Mouse (Mus musculus): Measurements from ENCODE around the gene Gphb5.
"Not testable (repeated sequence)": the region's sequence is repeated elsewhere in the genome, so short reads cannot be mapped to it uniquely, and the experiment has no call there.

Gphb5 gene

DNA sequence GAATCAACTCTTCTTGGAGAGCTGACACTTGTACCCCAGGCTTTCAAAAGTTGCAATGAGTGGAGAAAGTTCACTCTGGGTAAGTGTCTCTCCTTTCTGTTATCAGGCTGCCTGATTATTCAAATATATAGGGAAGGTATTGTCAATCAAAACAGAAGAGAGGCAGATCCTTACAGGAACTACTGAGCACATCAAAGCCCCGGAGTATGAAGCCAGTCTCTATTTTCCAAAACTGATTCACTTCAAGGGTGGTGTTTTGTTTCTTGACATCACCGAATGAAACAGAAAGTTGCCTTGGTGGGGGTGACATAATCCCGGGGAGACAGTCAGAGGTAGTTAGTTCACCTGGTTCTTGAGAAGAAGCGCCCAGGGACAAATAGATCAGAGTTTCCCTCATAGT is at the start of gene Gphb5:
Gene Gphb5 (minus strand): TSS at position 101 of the 400 bp plus-strand sequence.
- DNase-seq (ENCODE audit: extremely low read depth, insufficient read length, low spot score), result no peak

DNA sequence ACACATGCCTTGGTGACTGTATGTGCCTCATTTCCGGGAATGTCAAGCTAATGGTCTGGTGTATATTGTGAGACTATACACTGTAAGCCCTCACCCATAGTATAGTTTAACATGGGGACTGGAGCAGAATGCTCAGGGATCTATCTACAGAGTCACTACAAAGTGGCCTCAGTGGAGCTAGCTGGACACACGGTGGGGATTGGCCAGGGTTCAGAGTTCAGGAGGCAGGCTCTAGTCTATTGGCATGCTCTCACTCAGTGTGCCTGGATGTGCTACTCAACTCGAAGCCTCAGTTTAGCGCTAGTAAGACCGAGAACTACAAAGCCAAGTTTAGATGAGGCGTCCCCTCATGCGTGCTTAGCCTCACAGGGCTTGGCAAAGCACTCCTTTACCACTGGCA is 49.6 kb upstream of the Gphb5 start:
- no peak for DNase-seq (ENCODE audit: extremely low read depth, insufficient read length, low spot score)

DNA sequence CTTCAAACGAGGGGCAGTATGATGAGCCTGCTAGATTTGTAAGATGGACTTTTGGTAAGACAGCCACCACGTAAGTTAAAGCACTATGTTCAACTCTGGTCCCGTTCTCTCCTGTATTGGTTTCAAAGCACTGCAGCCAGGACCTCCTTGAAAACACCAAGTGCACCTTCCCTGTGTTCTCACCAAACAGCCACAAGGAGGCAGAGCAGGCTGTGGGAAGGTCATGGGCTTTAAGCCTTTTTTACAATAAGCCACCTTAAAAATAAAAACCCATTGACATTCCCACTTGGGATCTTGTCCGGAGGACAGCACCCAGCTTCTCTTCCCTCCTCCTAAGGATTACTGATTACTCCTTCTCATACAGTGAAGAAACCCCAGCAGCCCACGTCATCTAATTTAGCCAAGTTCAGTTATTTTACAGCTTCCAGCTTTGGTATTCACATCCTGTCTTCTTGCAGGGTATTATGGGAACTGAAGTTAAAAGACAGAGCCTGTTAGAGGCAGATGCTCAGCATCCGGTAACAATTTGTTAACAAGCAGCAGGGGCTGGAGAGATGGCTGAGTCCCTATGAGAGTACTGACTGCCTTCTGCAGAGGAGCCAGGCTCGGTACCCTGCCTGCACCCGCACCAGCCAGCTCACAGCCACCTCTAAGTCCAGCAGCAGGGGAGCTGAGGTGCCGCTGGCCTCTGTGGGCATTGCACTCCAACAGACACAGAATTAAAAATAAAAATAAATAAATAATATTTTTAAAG is 47.6 kb upstream of the Gphb5 start:
- no peak for DNase-seq (ENCODE audit: extremely low read depth, insufficient read length, low spot score)

DNA sequence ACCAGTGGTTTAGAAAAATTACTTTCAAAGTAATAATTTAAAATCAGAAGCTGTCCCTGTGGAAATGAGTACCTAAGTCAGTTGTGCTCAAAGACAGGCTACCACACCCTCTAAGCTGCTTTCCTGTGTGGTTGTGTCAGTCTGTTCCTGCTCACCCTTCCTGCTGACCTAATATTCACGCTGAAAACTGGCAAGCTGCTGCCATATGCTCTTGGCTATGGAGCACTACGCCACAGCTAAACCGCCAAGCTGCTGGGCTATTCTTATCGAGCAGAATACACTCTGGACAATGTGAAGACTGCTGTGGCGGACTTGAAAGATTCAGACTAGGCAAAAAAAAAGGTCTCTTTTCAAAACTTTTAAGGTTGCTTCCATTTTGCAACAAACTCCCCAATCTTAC is 44.0 kb upstream of the Gphb5 start:
- no peak for DNase-seq (ENCODE audit: extremely low read depth, insufficient read length, low spot score)

DNA sequence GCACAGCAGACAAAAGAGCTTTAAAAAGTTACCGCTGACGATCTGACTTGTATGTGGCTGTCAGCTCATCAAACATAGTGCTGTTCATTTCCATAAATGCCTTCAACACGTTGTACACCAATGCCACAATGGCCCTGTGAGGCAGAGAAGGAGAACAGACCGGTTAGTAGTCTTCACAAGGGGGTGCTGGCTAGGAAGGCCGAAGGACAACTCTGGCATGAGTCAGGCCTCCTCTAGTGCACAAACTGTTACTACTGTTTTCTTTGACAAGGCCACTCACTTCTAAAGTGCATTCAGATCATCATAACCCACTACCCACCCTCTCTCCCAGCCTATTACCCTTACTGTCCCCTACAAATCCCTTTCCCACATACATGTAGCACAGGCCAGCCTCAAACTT is 43.1 kb upstream of the Gphb5 start:
- DNase-seq (ENCODE audit: extremely low read depth, insufficient read length, low spot score), result no peak

DNA sequence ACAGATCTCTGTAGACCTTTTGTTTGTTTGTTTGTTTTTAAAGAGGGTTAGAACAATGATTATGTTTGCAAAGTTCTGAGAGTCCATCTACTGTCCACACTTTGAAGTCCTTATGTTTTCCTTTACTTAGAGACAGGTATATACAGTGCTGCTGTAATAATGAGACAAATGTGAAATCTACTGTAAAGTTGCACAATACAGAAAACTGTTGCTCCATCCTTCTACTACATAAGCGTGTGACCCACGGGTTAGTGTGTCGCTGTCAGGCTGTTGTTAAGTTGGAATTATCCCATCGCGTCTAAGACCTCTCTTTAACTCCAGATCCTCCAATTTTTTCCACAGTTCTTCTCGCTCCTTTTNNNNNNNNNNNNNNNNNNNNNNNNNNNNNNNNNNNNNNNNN is 36.9 kb upstream of the Gphb5 start:
- DNase-seq (ENCODE audit: extremely low read depth, insufficient read length, low spot score), result no peak

DNA sequence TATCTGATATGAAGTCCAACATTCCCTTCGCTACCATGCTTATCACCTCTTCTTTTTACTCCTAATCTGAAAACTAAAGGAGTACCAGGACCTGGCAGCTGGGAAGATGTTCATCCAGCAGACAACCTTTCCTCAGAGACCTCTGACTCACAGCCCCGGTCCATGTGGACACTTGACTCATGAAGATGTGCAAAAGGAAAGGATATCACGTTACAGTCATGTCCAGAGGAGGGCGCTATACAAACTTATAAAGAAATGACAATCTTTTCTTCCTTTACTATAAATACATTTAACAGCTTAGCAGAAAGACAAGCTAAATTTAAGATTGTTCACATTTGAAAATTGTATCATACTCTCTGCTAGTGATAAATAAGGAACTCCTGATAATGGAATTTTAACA is 36.4 kb upstream of the Gphb5 start:
- DNase-seq (ENCODE audit: extremely low read depth, insufficient read length, low spot score), result no peak

DNA sequence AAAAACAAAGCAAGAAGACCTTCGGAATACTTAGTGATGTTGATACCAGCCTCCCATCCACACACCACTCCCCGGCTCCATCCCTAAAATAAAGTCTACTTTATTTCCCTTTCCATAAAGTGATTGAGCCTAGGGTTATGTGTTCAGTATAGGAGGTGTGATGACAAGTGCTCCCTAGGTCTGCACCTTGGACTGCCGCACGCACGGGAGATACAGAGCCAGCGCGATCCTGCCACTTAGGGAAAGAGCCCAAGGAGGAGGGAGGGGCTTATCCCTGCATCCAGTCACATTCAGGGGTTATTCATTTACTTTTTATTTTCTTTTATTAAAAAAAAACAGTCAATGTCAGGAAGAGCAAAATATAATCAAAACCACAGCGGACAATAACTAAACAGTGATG is 34.0 kb upstream of the Gphb5 start:
- DNase-seq (ENCODE audit: extremely low read depth, insufficient read length, low spot score), result no peak

DNA sequence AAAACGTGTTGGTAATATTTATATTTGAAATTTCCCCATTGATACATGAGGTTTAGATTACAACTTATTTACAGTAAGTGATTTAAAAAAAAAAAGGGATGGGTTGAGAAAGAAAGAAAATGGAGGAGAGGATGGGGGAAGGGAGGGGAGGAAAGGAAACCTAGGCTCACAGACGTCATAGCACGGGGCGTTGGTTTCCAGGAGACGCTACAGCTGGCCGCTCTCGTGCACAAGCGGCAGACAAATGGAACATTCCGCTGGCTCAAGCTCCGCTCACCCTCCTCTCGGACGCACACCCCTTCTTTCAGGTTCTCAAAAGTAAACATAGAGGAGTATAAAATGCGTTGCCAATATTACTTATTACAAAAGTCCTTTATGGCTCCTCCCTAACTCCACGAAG is 33.4 kb upstream of the Gphb5 start:
- DNase-seq (ENCODE audit: extremely low read depth, insufficient read length, low spot score), result no peak

DNA sequence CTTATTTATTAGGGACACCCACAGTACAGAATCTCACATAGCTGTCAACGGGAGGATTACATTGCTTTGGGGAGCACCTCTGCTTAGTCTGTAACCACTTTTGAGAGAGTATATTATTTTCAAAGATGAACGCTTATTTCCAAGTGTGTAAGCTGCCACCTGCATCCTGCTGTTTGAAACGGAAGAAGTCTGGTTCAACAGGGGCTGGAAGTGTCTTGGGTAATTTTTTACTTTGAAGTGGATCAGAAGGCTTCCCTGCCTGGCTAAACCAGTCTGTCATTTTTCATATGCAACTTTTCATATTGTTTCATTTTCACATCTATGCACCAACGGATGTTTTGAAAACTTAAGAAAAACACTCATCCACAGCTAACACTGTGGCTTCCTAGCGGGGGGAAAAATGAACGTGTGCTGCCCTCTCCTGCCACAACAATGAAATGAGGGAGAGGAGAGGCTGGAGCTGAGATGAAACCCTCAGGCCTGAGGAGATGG is 32.9 kb upstream of the Gphb5 start:
- no peak for DNase-seq (ENCODE audit: extremely low read depth, insufficient read length, low spot score)

DNA sequence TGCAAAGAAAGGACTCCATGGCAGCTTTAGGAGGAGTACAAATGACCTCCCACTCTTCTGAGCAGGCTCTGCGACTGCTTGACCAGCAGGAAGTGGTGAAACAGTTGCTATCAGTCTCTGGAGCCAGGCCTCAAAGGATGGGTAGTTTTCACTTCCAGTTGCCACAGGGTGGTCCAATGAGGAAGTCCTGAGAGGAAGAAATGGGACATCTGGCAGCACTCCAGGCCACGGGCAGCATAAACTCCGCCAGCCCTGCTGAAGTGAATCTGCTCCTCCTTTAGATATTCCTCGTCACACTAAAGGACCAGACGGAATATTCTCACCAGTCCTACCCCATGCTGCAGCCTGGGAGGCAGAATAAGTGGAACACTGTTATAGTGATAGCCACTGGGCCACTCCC is 32.3 kb upstream of the Gphb5 start:
- no peak for DNase-seq (ENCODE audit: extremely low read depth, insufficient read length, low spot score)

DNA sequence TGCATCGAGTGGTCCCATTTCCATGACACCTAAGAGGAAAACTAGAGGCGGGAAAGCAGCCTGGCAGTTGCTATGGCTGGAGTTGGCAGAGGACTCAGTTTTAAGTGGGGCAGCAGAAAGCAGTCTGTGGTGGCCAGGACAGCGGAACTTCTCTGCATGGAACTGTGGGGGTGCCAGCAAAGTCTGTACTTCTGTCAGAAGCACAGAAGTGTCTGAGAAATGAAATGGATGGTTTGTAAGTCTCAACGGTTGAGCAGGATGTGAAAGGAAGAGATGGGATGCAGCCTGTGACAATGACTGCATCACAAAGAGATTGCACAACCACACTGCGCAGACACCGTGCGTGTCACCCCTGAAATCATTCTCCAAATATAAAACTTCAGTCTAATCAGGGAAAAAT is 29.7 kb upstream of the Gphb5 start:
- DNase-seq (ENCODE audit: extremely low read depth, insufficient read length, low spot score), result no peak

DNA sequence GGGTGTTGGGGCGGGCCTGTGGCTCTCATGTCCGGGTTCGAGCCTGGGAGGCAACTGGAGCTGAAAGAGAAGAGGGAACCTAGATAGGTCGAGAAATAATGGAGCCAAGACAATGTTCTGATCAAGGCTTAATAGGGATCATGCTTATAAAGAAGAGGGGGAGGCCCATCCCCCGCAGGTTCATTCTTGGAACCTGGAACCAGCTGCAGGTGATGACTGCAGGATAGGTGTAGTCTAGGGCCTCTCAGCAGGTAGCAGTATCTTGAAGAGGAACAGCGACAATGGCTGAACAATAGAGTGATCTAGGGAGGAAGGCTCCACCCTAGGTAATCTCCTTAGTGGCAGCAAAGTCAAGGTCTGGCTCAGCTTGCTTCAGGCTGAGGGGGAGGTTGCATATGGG is 15.8 kb upstream of the Gphb5 start:
- DNase-seq (ENCODE audit: extremely low read depth, insufficient read length, low spot score), result not testable (repeated sequence)

DNA sequence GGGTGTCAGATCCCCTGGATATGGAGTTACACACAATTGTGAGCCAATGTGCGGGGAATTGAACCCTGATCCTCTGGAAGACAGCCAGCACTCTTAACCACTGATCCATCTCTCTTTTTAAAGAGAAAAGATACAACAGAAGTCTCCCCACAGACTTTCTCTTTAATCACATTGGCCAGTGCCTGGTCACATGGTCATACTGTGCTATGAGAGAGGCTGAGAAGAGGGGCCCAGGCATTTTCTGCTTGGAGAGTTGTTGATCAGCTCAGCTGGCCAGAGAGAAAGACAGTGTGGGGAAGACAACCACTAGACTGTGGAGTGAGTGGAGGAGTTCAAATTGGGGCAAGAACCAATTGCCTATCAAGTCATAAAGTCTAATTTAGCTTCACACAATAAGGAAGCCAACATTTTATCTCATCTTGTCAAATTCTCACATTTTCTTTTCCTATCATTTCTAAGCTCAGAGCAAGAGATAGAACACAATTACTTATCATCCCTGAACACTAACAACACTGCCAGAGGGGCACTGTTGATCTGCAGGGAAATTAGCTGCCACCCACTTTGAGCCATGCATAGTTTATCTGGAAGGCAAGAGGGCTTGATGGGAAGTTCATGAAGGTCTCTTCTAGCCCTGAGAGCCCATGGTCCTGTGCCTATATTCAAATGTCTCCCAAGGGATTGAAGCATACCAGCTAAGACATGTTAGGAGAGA is 13.3 kb upstream of the Gphb5 start:
- no peak for DNase-seq (ENCODE audit: extremely low read depth, insufficient read length, low spot score)

DNA sequence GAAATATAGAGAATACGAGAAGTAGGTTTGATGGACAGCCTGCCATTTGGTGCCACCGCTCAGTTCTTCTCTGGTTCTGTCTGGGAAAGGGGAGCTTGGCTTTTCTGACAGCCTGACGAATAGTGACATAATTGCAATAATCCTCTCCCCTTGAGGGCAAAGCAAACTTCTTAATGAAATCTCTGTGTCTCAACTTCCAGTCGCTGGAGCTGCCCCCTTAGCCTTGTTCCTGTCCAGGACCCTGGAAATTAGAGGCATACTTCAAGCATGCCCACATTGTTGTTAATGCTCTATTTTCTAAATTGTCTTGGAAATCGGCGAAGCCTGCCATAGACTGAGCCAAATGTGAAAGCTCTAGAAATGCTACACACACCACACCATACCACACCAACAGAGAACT is 12.1 kb upstream of the Gphb5 start:
- DNase-seq (ENCODE audit: extremely low read depth, insufficient read length, low spot score), result no peak

DNA sequence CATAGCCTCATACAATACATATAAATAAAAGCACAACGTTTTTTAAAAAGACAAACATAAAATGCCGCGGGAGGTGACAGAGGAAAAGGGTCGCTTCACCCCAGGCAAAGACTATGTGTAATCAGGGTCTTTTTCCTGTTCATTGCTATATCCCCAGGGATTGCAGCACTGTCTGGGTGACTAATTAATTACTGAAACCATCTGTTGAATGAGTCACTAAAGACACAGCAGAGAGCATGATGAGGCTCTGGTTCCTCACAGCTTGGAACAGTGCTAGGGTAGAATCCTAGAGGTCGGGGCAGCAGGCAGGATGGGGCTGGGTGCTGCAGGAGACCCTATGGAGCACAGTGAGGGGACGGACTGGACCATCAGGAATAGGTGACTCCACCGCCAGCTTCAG is 9.3 kb upstream of the Gphb5 start:
- DNase-seq (ENCODE audit: extremely low read depth, insufficient read length, low spot score), result no peak

DNA sequence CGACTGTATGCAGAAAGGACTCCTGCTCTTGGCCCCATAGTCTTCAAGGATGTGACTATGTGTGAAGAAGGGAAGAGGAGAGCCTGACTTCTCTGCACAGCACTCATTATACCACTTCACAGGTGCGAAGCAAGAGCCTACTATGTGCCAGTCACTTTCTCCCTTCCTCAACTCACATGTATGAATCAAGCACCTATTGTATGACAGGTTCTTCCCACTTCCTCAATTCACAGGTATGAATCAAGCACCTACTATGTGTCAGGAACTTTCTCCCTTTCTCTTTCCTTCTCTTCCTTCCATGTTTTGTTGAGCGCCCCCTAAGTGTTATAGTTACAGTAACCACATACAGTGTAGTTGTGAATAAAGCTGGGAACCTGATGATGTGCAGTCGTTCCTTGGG is 8.2 kb upstream of the Gphb5 start:
- no peak for DNase-seq (ENCODE audit: extremely low read depth, insufficient read length, low spot score)

DNA sequence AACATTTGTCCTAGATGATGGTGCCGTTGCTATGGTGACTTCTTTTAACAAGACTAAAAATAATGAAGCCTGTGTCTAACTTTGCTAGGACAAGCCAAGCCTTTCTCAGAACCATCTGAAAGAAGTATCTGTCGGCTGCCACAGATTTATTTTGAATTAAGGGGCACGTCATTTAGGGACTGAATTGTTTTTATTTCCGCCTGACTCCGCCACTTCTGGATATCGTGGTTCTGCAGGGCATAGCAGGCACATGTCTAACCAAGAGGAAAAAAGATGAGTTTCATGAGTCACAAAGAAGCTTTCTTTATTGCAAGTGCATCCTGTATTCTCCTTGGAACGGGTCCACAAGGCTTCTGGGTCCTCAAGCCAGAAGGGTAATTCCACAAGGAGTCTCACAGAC is 7.8 kb upstream of the Gphb5 start:
- DNase-seq (ENCODE audit: extremely low read depth, insufficient read length, low spot score), result no peak

DNA sequence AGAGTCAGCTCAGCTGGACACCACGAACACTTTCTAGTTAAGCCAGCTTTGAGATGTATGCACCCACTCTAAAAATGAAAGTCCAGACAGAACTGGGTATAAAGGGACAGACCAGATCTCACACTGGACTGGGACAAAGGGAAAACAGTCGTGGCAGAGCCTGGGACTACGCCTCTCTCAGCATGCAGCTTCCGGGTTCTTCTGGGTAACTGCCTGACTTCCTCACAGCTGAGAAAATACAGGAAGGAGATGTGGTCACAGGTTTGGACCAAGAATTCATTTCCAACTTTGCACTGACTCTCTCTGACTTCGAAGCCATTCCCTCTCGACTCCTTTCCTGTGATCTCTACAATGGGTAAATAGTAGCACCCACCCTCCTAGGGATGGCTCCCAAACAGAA is 1.6 kb downstream of the Gphb5 start:
- DNase-seq (ENCODE audit: extremely low read depth, insufficient read length, low spot score), result no peak

DNA sequence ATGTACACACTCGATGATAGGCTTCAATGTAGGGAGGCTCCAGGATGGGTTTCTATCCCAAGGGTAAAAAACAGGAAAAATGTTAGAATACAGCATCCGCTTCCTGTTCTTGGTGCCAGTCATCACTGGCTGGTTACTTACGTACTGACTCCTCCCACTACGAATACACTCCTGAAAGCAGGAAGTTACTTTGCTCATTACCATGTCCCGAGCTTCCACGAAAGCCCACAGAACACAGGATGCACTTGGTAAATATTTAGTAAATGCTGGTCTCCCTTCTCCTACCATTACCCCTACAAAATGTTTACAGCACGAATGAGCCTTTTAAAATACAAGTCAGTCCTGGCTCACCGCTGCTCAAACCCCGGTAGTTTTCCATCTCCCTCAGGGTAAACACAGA is 3.6 kb downstream of the Gphb5 start:
- DNase-seq (ENCODE audit: extremely low read depth, insufficient read length, low spot score), result no peak

DNA sequence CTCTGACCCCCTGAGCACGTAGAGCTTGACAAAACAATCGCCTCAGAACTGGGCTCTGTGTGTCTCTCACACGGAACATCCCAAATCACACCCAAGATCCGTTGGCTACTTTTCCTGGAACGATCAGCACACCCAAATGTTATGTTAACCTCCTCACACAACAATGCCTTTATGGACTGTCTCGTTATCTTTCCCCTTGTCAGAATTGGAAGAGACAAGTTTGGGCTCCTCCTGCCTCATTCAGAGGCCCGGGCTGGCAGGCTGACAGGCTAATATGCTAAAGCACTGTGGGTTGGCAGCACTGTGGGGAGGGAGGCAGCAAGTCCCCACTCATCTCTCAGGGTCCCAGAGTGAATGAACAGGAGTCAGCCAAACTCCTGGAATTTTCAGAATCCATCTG is 19.5 kb downstream of the Gphb5 start:
- no peak for DNase-seq (ENCODE audit: extremely low read depth, insufficient read length, low spot score)

DNA sequence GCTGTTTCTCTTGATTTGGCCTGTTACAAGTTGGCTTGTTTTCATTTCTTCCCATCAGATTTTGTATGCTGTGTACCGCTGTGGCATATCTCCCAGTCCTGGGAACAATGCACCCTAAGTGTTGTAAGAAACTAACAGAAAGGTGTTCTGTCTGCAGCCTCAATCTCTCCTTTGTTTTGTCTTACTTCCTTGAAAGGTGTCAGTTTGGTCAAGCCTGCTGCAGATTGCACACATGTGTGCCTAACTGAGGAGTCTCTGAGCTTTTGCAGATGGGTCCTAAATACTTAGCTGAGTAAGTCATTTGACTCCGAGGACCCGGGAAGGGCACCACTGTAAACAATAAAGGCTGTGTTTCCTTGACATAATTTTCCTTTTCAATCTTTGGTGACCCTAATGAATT is 20.0 kb downstream of the Gphb5 start:
- no peak for DNase-seq (ENCODE audit: extremely low read depth, insufficient read length, low spot score)
